Mouse (Mus musculus) adrenal gland, adult 8-10 months (tissue): ENCODE results near the gene Kat14. TPM values are rescaled to one million over a fixed set of nuclear protein-coding genes. Genes with fewer than 3 reads are reported as not detected.
"Not testable (repeated sequence)": the region's sequence is repeated elsewhere in the genome, so short reads cannot be mapped to it uniquely, and the experiment has no call there.

Experiments
- DNase-seq: peaks from one replicate; pipeline ENCODE4 v3.0.0; 2022
- total RNA-seq, 4 experiments: library from RNA; stranded (reverse); gene quantifications; 2 replicates each; pipeline ENCODE4 v1.2.4; 2022

Kat14 gene
- total RNA-seq: 10 to 100 TPM; 26.2 to 34.0 (median 31.5) TPM

DNA sequence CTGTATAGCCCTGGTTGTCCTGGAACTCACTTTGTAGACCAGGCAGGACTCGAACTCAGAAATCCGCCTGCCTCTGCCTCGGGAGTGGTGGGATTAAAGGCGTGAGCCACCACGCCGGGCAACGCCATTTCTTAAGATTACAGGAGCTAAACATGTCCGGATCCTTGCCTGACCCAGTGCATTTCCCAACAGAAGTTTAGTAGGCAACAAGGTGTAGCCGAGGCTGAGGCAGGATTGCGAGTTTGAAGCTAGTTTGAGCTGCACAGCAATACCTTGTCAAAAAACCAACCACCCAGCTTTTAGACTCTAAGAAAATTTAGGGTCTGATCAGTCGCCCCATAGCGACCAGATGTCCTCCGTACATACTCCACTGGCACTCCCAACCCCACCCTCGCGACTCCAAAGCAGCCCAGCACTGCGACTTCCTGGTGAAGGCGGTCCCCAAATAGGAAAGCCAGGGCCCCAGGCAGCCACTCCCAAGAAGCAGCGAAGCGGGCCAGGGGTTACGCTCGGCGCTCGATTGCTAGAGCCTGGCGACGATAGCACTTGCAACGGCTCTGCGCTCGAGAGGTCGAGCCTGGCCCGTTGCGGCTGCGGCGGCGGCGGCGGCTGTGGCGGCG, at the start of gene Kat14, which contains the start of gene Pet117:
Gene Kat14 (plus strand): TSS at position 584 of the 620 bp plus-strand sequence.
Gene Pet117 (plus strand): TSS at position 597 of the 620 bp plus-strand sequence.
- peak; percentile 94 for DNase-seq

DNA sequence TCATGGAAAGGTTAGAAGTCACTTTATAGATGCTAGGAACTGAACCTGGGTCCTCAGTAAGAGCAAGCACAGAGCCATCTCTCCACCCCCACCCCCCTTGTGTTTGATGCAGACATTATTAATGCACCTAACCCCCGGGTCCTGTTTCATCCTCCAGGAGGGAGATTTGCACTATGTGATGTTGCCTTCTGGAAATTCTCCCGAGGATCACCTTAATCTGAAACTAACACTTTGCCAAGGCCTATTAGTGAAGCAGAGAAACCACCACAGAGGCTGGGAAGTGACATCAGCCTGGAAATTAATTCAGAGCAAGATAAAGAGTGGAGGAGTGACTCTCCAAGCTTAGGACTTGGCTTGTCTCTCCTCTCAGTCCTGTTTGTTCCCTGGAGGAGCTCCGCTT, 44.6 kb upstream of the Kat14 start:
- no peak for DNase-seq

DNA sequence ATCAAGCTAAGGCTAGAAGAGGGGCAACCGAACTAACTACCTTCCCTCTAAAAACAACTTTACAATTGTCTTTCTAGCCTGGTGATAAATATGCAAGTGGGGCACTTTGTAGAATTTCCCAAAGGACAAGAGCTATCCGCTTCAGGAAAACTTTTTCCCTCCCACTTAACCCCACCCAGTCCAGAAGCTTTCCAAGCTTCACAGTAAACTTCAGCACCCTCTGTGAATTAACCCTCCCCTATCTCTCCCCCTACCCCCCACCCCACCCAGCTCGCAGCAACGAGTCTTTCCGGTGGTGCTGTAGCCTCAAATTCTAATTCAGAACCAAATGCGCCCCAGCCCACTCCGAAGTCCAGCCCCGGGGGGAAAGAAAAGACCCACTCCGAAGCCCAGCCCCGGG, 39.3 kb upstream of the Kat14 start:
- DNase-seq: no peak

DNA sequence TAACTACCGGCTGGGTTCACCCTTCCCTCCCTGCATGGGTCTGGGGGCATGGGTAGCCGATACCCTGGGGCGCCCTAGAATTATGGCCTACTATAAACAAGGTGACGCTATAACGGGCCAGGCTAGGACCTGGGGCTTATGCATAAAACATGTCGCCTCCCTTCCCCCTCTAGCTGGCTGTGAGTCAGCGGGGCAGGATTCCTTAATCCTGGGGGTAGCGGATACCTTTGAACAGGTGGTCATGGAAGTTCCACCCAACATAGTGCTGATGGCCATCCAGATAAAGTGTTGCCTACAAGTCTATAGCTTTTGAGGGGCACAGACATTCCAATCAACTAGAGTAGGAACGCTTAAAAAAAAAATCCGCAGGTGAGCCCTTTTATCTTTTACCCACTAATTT, 38.8 kb upstream of the Kat14 start:
- DNase-seq: no peak

DNA sequence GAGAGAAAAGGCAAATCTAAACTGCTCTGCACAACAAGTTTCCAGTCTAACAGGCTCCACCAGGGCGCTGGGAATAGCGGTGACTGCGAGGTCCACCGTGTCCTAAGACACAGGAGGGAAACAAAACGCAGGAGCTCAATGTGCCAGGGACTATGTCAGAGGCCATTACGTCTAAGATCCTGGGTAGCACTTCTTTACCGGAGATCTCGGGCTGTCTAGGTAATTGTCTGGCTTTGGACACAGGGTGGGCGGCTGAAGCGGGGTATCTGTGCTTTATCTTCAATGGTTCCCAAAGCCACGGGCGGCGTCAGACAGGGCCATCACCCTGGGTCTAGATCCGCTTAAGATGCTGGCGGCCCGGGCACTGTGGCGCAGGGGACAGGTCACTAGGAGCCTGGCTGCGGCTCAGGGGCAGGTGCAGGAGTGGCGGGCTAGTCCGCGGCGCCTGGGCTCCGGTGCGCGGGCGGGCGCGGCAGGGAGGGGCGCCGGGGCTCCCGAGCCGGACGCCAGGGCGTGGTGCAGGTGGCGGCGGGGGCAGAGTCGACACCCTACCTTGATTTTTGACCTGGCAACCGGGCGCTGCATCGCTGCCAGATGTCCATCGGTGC, 38.3 kb upstream of the Kat14 start:
- DNase-seq: no peak

DNA sequence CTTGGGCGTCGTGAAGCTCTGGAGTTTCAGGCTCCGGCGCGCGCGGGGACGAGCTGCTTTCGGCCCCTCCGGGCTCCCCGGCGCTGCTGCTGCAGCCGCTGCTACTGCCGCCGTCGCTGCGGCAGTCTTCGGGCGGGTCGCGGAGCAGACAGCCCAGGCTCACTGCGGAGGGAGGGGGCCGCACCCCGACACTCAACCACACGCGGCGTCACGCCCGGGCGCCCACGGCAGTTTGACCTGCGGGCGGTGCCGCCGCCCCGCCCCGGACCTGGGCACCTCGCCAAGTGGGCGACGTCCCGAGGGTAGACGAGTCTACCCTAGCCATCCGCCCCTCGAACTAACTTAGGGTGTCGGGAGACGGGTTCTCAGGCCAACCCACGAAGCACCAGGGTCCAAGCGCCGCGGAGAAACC, 37.8 kb upstream of the Kat14 start:
- no peak for DNase-seq

DNA sequence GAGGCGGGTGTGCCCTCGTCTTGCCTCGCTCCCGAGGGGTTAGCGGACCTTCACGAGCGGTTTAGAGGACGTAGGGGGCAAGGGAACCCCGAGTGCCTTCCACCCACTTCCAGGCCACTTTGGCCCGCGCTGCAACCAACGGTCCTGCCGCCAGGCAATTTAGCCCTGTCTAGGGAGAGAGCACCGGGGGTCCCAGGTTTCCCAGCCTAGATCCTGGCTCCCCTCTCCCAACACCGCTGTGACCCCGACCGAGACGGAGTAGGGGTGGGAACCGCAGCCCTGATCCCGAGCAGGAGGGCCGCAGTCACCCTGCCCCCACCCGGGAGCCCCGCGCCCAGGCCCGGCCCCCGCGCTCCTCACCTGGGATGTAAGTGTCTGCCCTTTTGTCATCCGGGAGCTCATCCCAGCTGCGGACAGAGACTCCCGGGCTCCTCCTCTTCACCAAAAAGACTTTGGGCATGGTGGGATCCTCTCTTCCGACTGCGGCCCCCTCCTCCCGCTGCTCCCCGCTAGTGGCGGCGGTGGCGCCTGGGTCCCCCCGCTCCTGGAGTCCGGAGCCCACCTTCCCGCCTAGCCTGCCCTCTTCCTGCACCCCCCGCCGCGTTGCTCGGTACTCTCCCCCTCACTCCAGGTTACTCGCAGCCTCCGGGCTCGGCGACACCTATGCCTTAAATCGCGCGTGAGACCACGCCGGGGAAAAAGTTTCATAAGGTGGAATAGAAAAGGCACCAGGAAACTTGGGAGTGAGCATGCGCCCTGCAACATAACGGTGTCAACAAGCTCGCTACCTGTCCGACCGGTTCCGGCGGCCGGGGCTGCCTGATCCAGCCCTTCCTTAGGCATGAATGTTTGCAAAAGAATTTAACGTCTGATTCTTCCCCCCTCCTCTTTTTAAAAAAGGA, 37.1 kb upstream of the Kat14 start, which contains the start of gene Ovol2:
Gene Ovol2 (minus strand): TSS at position 746 of the 902 bp plus-strand sequence.
- no peak for DNase-seq

DNA sequence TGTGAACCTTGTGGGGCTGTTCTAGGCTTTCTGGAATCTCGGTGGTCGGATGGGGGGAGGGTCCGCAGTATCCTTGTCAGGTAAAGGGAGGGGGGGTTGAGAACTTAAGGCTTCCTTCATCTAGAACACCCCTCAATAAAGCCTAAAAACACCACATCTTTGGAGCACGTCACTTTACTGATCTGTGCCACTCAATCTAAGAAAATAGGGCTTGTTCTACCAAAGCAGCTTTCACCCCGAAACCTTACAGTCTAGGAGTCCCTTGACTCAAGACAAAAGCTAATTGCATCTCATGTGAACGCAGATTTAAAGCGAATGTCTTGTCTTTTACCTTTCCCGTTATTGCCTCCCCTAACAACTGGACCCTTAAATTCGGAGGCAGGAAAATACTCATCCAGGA, 36.3 kb upstream of the Kat14 start:
- DNase-seq: no peak

DNA sequence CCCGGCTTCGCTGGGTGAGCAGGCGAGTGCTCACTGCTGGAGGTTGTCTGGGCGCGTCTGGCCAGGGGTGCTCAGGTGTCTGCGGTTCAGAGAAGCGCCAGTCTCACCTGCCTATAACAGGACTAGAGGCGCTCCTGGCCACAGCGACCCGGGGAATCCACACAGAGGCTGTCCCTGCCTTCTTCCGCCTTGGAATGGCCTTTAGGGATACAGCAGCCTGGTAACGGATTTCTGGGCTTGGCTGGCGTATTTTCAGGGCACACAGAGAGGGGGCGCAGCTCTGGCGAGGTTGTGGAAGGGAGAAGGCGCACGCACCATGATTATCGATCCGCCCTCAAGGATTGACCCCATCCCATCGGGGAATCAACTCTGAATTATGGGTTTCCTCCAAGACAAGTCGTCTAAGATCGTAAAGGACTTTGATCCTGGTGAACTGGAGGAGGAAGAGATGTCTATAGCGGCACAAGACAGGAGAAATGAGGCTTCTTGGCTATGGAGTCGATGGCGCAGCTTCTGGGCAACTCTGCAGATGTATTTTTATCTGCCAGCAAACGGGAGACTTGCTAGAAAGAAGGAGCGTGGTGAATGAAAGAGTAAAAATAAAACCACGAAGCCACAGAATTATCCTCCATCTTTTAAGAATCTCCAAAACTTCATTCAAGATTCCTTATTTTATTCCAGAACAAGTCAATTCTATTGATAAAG, 35.5 kb upstream of the Kat14 start:
- no peak for DNase-seq

DNA sequence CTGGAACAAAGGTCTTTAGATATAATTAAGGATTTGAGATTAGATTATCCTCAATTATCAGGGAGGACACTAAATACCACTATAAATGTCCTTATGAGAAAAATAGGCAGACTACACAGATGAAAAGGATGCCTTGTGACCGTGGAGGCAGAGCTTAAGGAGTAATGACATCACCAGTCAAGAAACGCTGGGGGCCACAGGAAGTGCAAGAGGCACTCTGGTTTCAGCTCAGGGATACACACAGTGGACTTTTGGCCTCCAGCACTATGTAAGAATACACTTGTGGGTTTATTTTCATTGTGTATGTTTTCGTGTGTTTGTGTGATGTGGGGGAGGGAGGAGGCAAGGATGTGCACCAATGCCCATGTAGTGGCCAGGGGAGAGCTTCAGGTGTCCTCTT, 31.6 kb upstream of the Kat14 start:
- DNase-seq: no peak

DNA sequence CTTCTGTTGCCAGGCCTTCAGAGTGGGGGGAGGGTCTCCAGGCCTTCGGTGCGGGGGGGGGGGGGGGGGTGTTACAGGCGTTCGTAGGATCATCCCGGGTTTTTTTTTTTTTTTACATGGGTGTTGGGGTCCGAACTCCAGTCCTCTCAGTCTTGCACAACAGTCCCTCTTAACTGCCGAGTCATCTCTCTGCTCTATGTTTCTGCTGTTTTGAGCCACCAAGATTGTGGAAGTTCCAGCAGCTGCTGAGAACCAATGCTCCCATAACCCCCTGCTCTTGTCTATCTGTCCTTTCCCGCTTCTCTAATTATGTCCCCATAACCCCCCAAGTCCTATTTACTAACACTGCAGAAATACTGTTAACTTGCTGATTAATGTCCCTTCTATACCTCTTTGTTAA, 31.1 kb upstream of the Kat14 start:
- no peak for DNase-seq

DNA sequence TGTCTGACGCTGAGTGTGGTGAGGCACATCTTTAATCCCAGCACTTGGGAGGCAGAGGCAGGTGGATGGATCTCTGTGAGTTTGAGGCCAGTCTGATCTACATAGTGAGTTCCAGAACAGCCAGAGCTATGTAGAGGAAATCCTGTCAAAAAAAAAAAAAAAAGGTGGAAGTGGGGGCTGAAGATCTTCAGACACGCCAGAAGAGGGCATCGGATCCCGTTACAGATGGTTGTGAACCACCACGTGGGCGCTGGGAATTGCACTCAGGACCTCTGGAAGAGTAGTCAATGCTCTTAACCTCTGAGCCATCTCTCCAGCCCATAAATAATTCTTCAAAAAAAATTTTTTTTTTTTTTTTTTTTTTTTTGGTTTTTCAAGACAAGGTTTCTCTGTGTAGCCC, 30.6 kb upstream of the Kat14 start:
- not testable (repeated sequence) for DNase-seq

DNA sequence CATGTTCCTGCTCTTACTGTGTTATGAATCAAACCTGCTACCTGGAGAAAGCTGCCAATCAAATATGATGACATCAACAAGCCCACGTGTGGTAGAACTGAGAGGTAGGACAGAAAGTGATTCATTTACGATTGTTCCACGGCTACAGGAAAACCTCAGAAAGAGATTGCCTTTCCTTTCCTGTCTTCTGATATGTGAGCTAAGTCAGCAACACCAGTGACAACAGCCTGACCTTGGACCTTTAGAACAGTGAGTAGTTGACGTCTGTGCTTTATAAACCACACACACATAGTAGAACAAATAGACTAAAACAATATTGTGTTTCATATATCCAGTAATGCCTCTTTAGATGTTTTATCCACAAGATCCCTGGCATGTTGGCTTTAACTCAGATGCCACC, 25.6 kb upstream of the Kat14 start:
- no peak for DNase-seq

DNA sequence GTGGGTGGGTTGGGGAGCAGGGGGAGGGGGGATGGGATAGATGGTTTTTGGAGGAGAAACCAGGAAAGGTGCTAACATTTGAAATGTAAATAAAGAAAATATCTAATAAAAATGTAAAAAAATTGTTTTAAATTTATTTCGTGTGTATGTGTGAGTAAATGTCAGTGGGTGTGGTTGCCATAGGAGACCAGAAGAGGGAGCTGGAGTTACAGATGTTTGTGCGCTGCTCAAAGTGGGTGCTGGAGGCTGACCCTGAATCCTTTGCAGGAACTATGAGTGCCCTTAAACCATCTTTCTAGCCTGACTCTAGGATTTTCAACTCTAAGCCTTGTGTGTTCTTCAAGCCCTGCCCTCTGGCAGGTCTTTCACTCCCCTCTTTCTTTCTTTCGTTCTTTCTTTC, 20.3 kb upstream of the Kat14 start:
- no peak for DNase-seq

DNA sequence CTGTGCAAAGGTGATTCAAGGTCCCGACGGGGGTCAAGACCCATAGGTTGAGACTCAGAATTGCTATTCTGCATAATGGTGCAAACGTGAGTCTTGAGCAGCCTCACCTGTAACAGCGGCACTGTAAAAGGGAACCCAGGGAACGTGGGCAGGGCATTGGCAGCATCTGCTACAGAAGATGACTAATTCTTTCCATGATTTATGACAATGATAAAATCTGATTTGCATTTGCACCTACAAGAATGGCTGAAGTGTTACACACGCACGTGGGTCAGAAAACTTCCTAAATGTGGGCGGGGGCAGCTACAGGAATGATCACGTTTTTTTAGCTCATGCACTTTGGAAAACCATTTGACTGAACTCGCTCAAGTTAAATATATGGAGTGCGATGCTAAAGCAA, 15.9 kb upstream of the Kat14 start:
- DNase-seq: no peak

DNA sequence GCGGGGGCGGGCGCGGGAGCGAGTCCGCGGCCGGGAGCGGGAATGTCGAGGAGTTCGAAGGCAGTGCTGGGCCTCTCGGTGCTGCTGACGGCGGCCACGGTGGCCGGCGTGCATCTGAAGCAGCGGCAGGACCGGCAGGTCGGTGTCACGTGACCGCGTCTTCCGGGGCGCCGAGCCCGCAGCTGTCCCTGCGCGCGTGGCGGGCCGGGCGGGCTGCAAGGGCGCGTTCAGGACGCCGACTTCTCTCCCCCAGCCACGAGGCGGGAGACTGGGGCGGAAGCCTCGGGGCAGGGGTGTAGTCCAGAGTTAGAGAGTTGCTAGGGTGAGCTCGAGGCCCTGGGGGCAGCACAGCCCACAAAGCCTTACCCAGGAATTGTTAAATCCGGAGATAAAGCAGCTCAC, 238 bp downstream of the Kat14 start:
- DNase-seq: no peak

DNA sequence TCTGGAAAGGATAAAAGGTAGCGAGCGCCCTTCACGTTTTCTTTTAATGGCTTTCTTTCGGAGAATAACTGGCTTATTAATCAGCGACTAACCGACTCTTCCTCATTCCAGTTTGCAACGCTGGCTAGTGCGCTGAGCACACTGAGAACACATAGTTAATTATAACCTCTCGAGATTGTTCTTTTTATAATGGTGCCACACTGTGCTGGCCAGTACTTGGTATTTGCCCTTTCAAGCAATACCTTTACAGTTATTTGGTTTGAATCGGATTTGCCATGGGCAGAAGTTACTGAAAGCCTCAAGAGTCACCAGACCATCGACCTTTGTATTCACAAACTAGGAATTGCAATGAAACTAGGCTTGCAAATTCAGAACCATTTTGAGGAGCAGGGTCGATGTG, 728 bp downstream of the Kat14 start:
- DNase-seq: no peak

DNA sequence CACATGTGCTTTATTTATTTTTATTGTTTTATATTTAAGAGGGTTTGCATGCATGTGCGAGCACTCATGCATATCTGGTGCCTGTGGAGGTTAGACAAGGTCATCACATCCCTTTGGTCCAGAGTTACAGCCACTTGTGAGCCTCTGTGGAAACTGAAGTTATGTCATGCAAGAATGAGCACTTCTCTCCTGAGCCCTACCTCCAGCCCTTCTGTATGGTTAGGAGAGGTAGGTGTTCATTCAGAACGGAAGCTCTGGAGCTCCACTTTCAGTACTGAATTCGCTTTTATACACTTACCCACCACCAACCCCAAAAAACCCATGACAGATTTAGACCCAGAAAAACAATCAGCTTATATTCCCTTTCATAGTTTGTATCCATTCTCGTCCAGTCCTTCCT, 2.8 kb downstream of the Kat14 start:
- DNase-seq: no peak

DNA sequence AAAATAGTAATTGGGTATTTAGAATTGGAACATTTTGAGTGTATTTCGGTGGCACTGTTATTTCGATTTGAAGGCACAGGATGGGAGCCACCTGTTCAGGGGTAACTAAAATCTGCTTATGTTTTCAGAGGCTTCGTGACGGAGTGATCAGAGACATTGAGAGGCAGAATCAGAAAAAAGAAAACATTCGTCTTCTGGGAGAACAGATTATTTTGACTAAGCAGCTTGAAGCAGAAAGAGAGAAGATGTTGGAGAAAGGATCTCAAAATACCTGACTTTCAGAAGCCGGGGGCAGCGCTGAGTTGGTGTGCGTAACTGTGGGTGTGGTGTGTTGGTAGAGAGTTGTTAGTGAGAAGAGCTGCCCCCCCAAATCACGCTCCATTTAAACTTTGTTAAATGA, 4.3 kb downstream of the Kat14 start:
- no peak for DNase-seq

DNA sequence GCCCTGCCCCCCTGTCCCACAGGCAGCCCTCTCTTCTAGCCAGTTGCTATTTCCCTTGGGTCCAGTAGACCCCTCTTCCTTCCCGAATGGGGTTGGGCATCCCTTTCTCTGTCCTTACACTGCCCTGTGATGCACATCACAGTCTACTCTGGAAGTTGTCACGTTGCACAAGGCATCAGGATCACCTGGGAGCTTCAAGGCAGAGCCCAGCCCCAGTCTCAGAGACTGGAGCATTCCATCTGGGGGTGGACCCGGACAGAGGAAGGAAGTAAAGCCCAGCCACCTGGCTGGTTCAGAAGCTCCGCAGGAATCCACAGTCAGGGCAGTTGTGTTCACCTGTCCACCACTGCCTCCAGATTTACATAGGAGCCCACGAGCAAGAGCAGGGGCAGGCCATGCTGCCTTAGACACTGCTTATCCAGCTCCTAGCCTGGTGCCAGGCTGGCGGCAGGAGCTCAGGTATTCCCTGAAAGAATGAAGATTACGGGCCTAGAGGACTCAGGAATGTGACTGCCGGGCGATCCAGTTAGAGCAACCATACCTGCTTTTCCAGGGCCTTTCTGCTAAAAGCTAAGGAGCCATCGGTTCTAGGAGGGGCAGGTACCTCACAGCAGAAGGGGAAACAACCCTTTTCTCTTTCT, 6.4 kb downstream of the Kat14 start:
- no peak for DNase-seq

DNA sequence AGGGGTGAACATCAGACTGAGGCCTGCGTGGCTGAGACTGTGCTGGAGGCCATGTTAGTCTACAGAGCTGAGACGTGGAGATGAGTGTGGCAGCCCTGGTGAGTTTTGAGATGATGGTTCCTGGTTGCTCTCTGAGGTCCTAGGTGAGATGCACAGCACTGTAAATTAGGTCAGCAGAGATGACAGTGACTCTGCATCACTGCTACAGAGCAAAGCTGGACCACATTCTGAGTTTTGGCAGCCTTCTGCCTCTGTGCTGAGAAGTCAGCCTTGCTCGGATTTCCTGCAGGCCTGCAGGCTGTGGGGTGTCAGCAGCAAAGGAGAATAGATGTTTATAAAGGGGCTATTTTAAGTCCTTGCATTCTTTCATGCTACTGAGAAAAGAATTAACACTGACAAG, 12.5 kb downstream of the Kat14 start:
- DNase-seq: no peak

DNA sequence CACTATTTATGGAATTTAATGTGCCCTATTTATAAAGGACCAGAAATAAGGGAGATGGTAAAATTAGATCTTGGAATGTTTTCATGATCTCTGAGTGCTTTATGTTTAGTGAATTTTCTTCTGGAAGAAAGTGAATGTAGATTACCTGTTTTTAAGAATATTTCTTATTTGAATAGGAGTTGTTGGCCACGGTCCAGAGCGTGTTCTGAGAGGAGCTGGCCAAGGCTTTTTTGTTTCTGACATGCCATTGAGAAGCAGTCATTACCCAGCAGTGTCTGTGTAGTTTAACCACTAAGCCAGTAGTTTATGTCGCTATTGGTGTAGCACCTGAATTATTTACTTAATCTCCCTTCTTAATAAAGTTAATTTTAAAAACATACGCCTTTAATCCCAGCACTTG, 13.0 kb downstream of the Kat14 start:
- DNase-seq: no peak
